Mouse (Mus musculus): Measurements from ENCODE around the gene Tmem131l.

- no peak for TF ChIP-seq CTCF (IDR thresholded peaks at IDR 0.05; ENCODE audit: extremely low read depth, insufficient read length, insufficient replicate concordance, low read depth, low read length)
- no peak for TF ChIP-seq POLR2A (IDR thresholded peaks at IDR 0.05; ENCODE audit: low read depth, low read length)
Observed at GRCm38 (mm10) chr3:84081208-84081722, 41.3 kb upstream of the Tmem131l start.
